Mouse (Mus musculus): ENCODE data around the gene B630019K06Rik.
"Not testable (repeated sequence)": the region's sequence is repeated elsewhere in the genome, so short reads cannot be mapped to it uniquely, and the experiment has no call there.

Gene B630019K06Rik

GRCm38 (mm10) chrX:8892343-8893155 is at the start of gene B630019K06Rik:
TSS of gene B630019K06Rik (plus strand) at chrX:8892382.
- DNase-seq, result peak; percentile 66

- no peak for DNase-seq
Measured at GRCm38 (mm10) chrX:8843694-8844093, 48.5 kb upstream of the B630019K06Rik start, which contains the start of gene Gm6592. TSS of gene Gm6592 (plus strand) at chrX:8843994.

- DNase-seq, result no peak
Measured at GRCm38 (mm10) chrX:8852486-8852885, 39.7 kb upstream of the B630019K06Rik start.

GRCm38 (mm10) chrX:8864331-8864730 is 27.9 kb upstream of the B630019K06Rik start:
- DNase-seq, result peak; percentile 80

GRCm38 (mm10) chrX:8873953-8874352 is 18.2 kb upstream of the B630019K06Rik start, which contains the start of gene Gm5751:
TSS of gene Gm5751 (plus strand) at chrX:8874253.
- not testable (repeated sequence) for DNase-seq

GRCm38 (mm10) chrX:8884336-8884735 is 7.8 kb upstream of the B630019K06Rik start:
- DNase-seq, result no peak

- no peak for DNase-seq
Measured at GRCm38 (mm10) chrX:8891975-8892342, 223 bp upstream of the B630019K06Rik start.

GRCm38 (mm10) chrX:8893182-8893651 is 1.0 kb downstream of the B630019K06Rik start:
- peak; percentile 7 for DNase-seq

GRCm38 (mm10) chrX:8900823-8901222 is 8.6 kb downstream of the B630019K06Rik start:
- DNase-seq, result no peak

- DNase-seq, result no peak
Measured at GRCm38 (mm10) chrX:8901906-8902472, 9.8 kb downstream of the B630019K06Rik start.

- DNase-seq, result no peak
Measured at GRCm38 (mm10) chrX:8921080-8921479, 28.9 kb downstream of the B630019K06Rik start.

GRCm38 (mm10) chrX:8921813-8922607 is 29.8 kb downstream of the B630019K06Rik start:
- DNase-seq, result peak; percentile 1

- no peak for DNase-seq
Measured at GRCm38 (mm10) chrX:8927308-8927707, 35.1 kb downstream of the B630019K06Rik start.

GRCm38 (mm10) chrX:8944041-8944440 is 51.9 kb downstream of the B630019K06Rik start:
- no peak for DNase-seq

Measured in lung, postnatal 14 days (tissue).